Mouse (Mus musculus) left cerebral cortex, postnatal 36 days (tissue): ENCODE measurements around the gene Rtl6. TPM values are rescaled to one million over a fixed set of nuclear protein-coding genes. Genes with fewer than 3 reads are reported as not detected.

Experiments used
- DNase-seq, 2 experiments: peaks; one replicate each; pipeline ENCODE4 v3.0.0; 2021 to 2022; ENCODE audit warnings: low spot score in 2 of 2, mixed read lengths in 1 of 2
- intact Hi-C: fragments of 180-260 bp; cut with DNase I; formaldehyde crosslinking; loops from one replicate; pipeline ENCODE4 v1.15.1; 2025
- total RNA-seq, 2 experiments: library from RNA; stranded (reverse); gene quantifications; 2 replicates each; pipeline ENCODE4 v1.2.3; 2021

Gene Rtl6
- total RNA-seq, 2 experiments from 2014 or later: 54.4 to 60.6 TPM

- DNase-seq: no peak
- intact Hi-C loops: no loop called here
These were observed 18.5 kb downstream of the Rtl6 start for GRCm38 (mm10) chr15:84538974-84539588.

GRCm38 (mm10) chr15:84537117-84537516 lies 20.5 kb downstream of the Rtl6 start:
- no peak for DNase-seq
- intact Hi-C loops: no loop called here

DNA sequence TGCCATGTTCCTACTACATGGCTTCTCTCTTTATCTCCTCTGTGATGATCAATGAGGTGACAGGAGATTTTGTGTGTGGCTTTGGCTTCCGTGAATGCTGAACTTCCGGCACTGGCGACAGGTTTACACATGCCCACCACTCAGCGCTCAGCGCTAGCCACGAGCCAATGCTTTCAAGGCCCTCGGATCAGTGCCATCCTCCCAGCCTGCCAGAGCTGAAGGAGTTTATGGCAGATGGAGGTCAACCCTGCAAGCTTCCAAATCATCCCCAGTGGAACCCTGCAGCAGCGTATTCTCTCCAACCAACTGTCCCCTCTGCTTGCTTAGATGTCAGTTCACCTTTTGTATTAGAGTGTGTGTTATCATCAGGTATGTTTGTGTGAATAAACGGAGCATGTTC lies 21.0 kb downstream of the Rtl6 start:
- DNase-seq: no peak
- intact Hi-C loops: no loop called here

- no peak for DNase-seq
- intact Hi-C loops: no loop called here
These were observed 21.7 kb downstream of the Rtl6 start for GRCm38 (mm10) chr15:84535953-84536352.

- DNase-seq: no peak
These were observed 25.4 kb downstream of the Rtl6 start for GRCm38 (mm10) chr15:84532211-84532610.

GRCm38 (mm10) chr15:84531535-84531934 lies 26.1 kb downstream of the Rtl6 start:
- intact Hi-C loops: no loop called here
- no peak for DNase-seq

More at GRCm38 (mm10) chr15:84532211-84532610, 25.4 kb downstream of the Rtl6 start:
- intact Hi-C loops: no loop called here

DNA sequence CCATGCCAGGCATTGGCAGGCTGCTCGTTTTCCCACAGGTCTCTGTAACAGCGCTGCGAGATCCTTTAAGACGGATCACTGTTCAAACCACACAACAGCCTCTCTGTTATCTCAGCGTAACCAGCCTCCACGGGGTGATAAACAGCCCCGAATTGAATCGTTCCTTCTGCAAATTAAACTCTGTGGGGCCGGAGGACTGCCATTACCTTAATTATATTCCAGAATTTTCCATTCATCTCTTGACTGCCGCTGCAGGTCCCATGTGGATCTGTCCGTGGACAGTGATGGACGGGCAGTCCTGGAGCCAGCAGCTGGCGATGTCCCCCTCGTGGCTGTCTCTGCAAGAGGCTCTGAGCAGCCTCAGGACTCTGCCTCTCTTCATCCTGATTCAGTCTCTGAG lies 30.7 kb downstream of the Rtl6 start:
- intact Hi-C loops: loop anchor here (5.0 kb wide), 1 partner anchor 45 kb away; no protein-coding TSS in a partner anchor
- DNase-seq: no peak

DNA sequence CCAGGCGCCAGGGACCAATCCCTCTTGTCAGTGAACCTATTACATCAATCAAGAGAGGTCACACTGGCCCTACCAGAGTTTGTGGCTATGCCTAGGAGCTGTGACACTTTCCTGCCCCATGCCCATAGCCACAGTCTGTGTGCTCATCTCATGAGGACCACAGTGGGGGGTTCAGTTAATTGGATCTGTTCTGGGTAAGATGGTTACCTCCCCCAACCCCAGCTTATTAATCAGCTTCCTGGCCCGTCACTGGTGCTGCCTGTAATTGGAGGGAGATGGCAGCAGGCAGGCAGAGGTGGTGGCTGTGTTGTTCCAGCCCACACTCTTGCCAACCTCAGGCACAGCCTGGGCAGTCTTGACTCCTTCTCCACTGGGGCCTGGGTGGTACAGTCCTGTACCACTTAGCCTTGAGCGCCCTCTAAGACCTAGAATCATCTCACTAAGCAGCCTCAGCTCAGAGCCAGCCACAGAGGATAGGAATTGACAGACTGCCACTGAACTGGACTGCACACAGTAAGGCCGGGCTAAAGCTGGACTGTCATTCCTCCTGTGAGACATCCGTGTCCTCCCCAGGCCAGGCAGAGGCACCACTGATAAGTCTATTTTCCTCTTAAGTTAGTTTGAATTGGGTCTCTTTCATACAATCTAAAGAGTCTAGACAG lies 32.3 kb downstream of the Rtl6 start:
- intact Hi-C loops: loop anchor here (5.0 kb wide), 1 partner anchor 43 kb away; no protein-coding TSS in a partner anchor
- no peak for DNase-seq

GRCm38 (mm10) chr15:84522953-84523689 lies 34.5 kb downstream of the Rtl6 start:
- intact Hi-C loops: no loop called here
- DNase-seq: no peak

DNA sequence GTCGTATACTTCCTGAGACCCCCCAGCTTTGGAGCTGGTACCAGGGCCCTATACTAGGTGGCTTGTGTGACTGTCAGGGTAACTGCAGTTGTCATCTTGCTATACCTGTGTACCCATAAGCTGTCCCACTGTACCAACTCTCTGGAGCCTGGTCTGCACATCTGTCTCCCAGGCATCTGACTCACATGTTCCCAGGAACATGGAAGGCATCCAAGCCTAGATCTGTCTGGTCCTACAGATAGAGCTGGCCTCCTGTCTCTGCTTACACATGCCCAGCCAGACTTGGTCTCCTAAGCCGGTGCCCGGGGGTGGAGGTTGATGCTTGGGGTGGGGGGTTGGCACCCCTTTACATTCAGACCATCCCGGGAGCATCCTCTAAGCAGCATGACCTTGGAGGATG lies 36.1 kb downstream of the Rtl6 start:
- intact Hi-C loops: no loop called here
- no peak for DNase-seq

GRCm38 (mm10) chr15:84518540-84518939 lies 39.1 kb downstream of the Rtl6 start:
- intact Hi-C loops: no loop called here
- no peak for DNase-seq

DNA sequence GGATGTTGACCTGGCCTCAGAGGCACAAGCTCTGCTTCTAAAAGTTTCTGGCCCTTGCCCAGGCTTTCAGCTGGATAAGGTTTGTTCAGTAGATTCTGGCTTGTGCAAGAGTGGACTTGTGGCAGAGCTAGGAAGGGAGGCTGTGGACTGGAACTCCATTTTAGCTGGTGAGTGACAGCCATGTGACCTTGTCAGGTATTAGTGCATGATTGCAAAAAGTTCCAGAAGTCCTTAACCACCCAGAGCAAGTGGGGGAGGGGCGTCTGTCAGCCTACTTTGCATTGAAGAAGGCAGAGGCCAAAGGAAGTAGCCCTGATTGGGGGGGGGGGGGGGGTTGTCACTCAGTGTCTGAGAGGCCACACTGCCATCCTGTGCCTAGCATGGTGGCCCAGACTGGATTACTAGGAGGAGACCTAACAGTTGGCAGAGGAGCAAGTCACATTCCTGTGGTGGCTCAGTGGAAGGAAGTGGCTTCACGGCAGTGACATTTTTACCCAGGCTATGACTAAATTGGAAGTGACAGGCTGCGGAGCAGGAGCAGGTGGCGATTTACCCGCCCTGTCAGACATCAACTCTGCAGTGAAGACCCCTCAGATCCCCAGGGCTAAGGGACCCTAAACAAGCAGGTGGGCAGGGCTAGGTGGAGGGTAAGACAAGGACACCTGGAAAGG lies 44.9 kb downstream of the Rtl6 start:
- DNase-seq: no peak
- intact Hi-C loops: loop anchor here (5.0 kb wide), 1 partner anchor 65 kb away; the partner anchor contains the start of gene Shisal1

GRCm38 (mm10) chr15:84509981-84510380 lies 47.6 kb downstream of the Rtl6 start:
- intact Hi-C loops: loop anchor here (5.0 kb wide), 1 partner anchor 63 kb away; the partner anchor contains the start of gene Shisal1
- DNase-seq: peak; percentile 58 to 68

GRCm38 (mm10) chr15:84509161-84509560 lies 48.5 kb downstream of the Rtl6 start:
- peak in 1 of 2 experiments; percentile 24 for DNase-seq
- intact Hi-C loops: no loop called here

DNA sequence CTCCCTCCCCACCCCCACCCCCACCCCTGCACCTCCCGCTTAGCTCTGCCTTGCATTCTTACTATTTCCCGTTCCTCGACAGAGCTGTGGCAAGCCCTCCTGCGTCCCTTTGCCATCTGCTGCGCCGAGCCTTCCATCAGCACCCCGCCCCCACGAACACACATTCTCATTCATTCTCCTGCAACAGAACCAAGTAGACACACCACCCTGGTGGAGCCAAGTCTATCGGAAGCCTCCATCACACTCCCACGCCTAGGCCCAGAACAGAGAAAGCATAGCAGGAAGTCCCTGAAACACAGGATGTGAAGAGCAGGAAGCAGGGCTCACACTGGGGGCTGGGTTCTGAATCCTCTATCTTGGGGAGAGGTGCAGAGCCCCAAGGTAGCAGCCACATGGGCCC lies 51.6 kb downstream of the Rtl6 start:
- DNase-seq: peak; percentile 61 to 71
- intact Hi-C loops: no loop called here

GRCm38 (mm10) chr15:84504895-84505294 lies 52.7 kb downstream of the Rtl6 start:
- DNase-seq: no peak
- intact Hi-C loops: no loop called here
